Mouse (Mus musculus): ENCODE results near the gene Meis2. TPM values are rescaled to one million over a fixed set of nuclear protein-coding genes. Genes with fewer than 3 reads are reported as not detected.
A peak's percentile ranks its signal among the peaks of the same experiment; 100 is the strongest.

Gene Meis2
- polyA plus RNA-seq, 1 experiment from 2014 or later: 72.6 TPM

- H3K4me2 ChIP-seq (replicated peaks; ENCODE audit: low read depth, low read length): peak overlapping the region; percentile 78
- H3K27me3 ChIP-seq (ENCODE audit: insufficient read depth, low read length): no peaks in the 10 kb centered on the region
- H3K36me3 ChIP-seq (ENCODE audit: insufficient read depth, low read length): no peaks in the 10 kb centered on the region
- 8% methylated on average over 8 of the region's 8 CpGs for WGBS
- ATAC-seq (ENCODE audit: low FRiP score, low TSS enrichment): no peak
- H3K9ac ChIP-seq (replicated peaks; ENCODE audit: low read length): peak overlapping the region; percentile 91
- peak overlapping the region; percentile 99 for H3K27ac ChIP-seq (ENCODE audit: low read length)
- H3K4me1 ChIP-seq (ENCODE audit: insufficient read depth, low read length): peaks cover 14% of the 10 kb centered on the region
- no peaks in the 10 kb centered on the region for H3K9me3 ChIP-seq (ENCODE audit: low read length)
- H3K4me3 ChIP-seq (ENCODE audit: low read length): peak overlapping the region; percentile 83
These were observed 4.0 kb upstream of the Meis2 start for GRCm38 (mm10) chr2:116069451-116070225.

GRCm38 (mm10) chr2:116068901-116069300 lies 3.3 kb upstream of the Meis2 start:
- Histone ChIP-seq H3K9me3 (ENCODE audit: low read length) (no peaks in the 10 kb centered on the region), H3K4me2 (replicated peaks; ENCODE audit: low read depth, low read length) (peak overlapping the region; percentile 78), H3K27ac (ENCODE audit: low read length) (peak overlapping the region; percentile 99), H3K36me3 (ENCODE audit: insufficient read depth, low read length) (no peaks in the 10 kb centered on the region), H3K4me3 (ENCODE audit: low read length) (peak overlapping the region; percentile 83), H3K27me3 (ENCODE audit: insufficient read depth, low read length) (no peaks in the 10 kb centered on the region), H3K4me1 (ENCODE audit: insufficient read depth, low read length) (peaks cover 11% of the 10 kb centered on the region; the same call in 1 of the 2 replicates), H3K9ac (replicated peaks; ENCODE audit: low read length) (peak overlapping the region; percentile 91)
- no peak for ATAC-seq (ENCODE audit: low FRiP score, low TSS enrichment)
- 10% methylated on average over 7 of the region's 7 CpGs for WGBS

DNA sequence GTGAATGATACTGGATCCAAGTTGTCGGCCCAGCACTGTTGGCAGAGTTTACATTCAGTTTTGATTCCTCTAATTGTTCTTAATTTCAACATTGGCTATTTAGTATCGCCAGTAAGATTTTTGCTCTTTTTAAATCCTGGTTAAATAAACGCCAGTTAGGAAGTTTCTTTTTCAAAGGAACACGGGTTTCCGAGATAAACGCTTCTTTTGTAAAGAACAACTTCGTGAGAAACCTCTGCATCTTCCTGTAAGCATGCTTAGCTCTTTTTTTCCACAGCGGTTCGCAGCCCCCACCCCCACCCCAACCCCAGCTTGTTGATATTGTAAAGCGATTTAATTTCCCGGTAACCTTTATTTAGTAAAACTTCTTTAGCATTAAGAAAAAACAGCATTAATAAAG lies 2.8 kb upstream of the Meis2 start:
- H3K27ac ChIP-seq (ENCODE audit: low read length): peak overlapping the region; percentile 99
- H3K9me3 ChIP-seq (ENCODE audit: low read length): no peaks in the 10 kb centered on the region
- H3K27me3 ChIP-seq (ENCODE audit: insufficient read depth, low read length): no peaks in the 10 kb centered on the region
- H3K4me1 ChIP-seq (ENCODE audit: insufficient read depth, low read length): peaks cover 7% of the 10 kb centered on the region; the same call in 1 of the 2 replicates
- H3K9ac ChIP-seq (replicated peaks; ENCODE audit: low read length): peak overlapping the region; percentile 91
- H3K4me3 ChIP-seq (ENCODE audit: low read length): peak overlapping the region; percentile 83
- H3K36me3 ChIP-seq (ENCODE audit: insufficient read depth, low read length): no peaks in the 10 kb centered on the region
- H3K4me2 ChIP-seq (replicated peaks; ENCODE audit: low read depth, low read length): peak overlapping the region; percentile 78
- no peak for ATAC-seq (ENCODE audit: low FRiP score, low TSS enrichment)
- WGBS: 2% methylated on average over 11 of the region's 11 CpGs

GRCm38 (mm10) chr2:116067711-116068110 lies 2.1 kb upstream of the Meis2 start:
- Histone ChIP-seq H3K27ac (ENCODE audit: low read length) (peak overlapping the region; percentile 99), H3K4me1 (ENCODE audit: insufficient read depth, low read length) (0 out of 2 replicates have a peak, but pooled peaks cover 8% of the 10 kb centered on the region), H3K4me3 (ENCODE audit: low read length) (peak overlapping the region; percentile 83), H3K9ac (replicated peaks; ENCODE audit: low read length) (peak overlapping the region; percentile 91), H3K4me2 (replicated peaks; ENCODE audit: low read depth, low read length) (peak overlapping the region; percentile 78), H3K9me3 (ENCODE audit: low read length) (no peaks in the 10 kb centered on the region), H3K36me3 (ENCODE audit: insufficient read depth, low read length) (no peaks in the 10 kb centered on the region), H3K27me3 (ENCODE audit: insufficient read depth, low read length) (no peaks in the 10 kb centered on the region)
- under 1% methylated on average over 15 of the region's 15 CpGs for whole genome bisulfite sequencing
- no peak for ATAC-seq (ENCODE audit: low FRiP score, low TSS enrichment)

DNA sequence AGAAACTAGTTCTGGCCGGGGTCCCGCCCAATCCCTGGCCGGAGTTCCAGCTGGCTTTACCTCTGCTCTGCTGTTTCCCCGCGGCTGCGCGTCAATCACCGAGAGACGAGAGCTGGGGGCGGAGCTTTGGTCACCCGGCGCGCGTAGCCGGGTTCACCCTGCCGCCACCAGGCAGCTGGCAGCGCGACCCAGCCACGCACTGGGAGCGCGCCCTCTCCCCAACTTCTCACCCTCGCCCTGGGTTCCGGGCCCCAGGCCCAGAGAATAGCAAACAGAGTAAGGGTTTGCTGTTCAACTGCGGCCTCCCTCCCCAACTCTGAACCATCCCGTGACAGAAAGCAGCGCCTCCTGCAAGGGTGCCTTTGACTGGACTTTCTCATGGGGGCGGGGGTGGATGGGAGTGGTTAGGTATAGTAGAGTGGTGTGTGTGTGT lies 1.4 kb upstream of the Meis2 start:
- Histone ChIP-seq H3K27me3 (ENCODE audit: insufficient read depth, low read length) (no peaks in the 10 kb centered on the region), H3K36me3 (ENCODE audit: insufficient read depth, low read length) (no peaks in the 10 kb centered on the region), H3K4me2 (replicated peaks; ENCODE audit: low read depth, low read length) (peak overlapping the region; percentile 78), H3K4me3 (ENCODE audit: low read length) (peak overlapping the region; percentile 83), H3K9ac (replicated peaks; ENCODE audit: low read length) (peak overlapping the region; percentile 91), H3K27ac (ENCODE audit: low read length) (peak overlapping the region; percentile 99), H3K9me3 (ENCODE audit: low read length) (no peaks in the 10 kb centered on the region), H3K4me1 (ENCODE audit: insufficient read depth, low read length) (0 out of 2 replicates have a peak, but pooled peaks cover 8% of the 10 kb centered on the region)
- under 1% methylated on average over 27 of the region's 27 CpGs for WGBS
- peak; percentile 73 for ATAC-seq (ENCODE audit: low FRiP score, low TSS enrichment)

- Histone ChIP-seq H3K4me3 (ENCODE audit: low read length) (peak overlapping the region; percentile 83), H3K36me3 (ENCODE audit: insufficient read depth, low read length) (no peaks in the 10 kb centered on the region), H3K27ac (ENCODE audit: low read length) (peak overlapping the region; percentile 99), H3K9ac (replicated peaks; ENCODE audit: low read length) (peak overlapping the region; percentile 91), H3K27me3 (ENCODE audit: insufficient read depth, low read length) (no peaks in the 10 kb centered on the region), H3K4me2 (replicated peaks; ENCODE audit: low read depth, low read length) (peak overlapping the region; percentile 78), H3K9me3 (ENCODE audit: low read length) (no peaks in the 10 kb centered on the region), H3K4me1 (ENCODE audit: insufficient read depth, low read length) (0 out of 2 replicates have a peak, but pooled peaks cover 3% of the 10 kb centered on the region)
- under 1% methylated on average over 34 of the region's 36 CpGs for WGBS
- peak; percentile 8 for ATAC-seq (ENCODE audit: low FRiP score, low TSS enrichment)
These were observed 660 bp upstream of the Meis2 start for GRCm38 (mm10) chr2:116066057-116066941.

DNA sequence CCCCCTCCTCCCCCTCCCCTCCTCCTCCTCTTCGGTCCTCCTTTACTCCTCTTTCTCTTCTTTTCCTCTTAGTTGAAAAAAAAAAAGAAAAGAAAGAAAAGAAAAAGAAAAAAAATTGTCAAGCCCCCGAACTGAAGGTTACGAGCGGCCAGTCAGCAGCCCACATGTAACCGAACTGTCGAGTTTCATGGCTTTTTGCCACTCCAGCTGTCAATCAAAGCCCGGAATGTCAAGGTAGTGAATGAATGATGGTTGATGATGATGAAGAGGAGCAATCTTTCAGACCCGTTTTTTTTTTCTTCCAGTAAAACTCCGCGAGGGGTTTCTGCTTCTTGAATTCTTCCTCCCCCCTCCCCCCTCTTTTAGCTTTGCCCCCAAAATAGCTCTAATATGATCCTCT lies 582 bp downstream of the Meis2 start:
- H3K4me3 ChIP-seq (ENCODE audit: low read length): peak overlapping the region; percentile 83
- peak overlapping the region; percentile 97 for H3K9ac ChIP-seq (replicated peaks; ENCODE audit: low read length)
- peaks cover 11% of the 10 kb centered on the region; the same call in 1 of the 2 replicates for H3K4me1 ChIP-seq (ENCODE audit: insufficient read depth, low read length)
- H3K9me3 ChIP-seq (ENCODE audit: low read length): no peaks in the 10 kb centered on the region
- ATAC-seq (ENCODE audit: low FRiP score, low TSS enrichment): no peak
- no peaks in the 10 kb centered on the region for H3K36me3 ChIP-seq (ENCODE audit: insufficient read depth, low read length)
- peak overlapping the region; percentile 78 for H3K4me2 ChIP-seq (replicated peaks; ENCODE audit: low read depth, low read length)
- peak overlapping the region; percentile 98 for H3K27ac ChIP-seq (ENCODE audit: low read length)
- WGBS: under 1% methylated on average over 10 of the region's 10 CpGs
- H3K27me3 ChIP-seq (ENCODE audit: insufficient read depth, low read length): no peaks in the 10 kb centered on the region

DNA sequence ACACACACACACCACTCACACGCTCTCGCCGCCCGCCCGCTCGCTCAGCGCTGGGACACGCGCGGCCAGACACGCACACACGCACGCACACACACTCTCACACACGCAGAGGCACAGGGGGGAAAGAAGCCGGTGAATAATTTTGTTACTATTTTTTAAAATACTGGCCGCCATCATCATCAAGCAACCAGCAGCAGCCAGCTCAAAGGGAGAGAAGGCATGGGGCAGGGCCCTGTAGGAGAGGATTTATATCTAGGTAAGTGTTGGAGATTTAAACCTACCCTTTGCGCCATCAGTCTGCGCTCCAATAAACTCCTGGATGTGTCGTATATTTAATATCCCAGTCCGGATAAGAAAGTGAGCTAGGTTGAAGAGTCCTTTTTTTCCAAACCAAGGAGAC lies 1.1 kb downstream of the Meis2 start:
- H3K4me3 ChIP-seq (ENCODE audit: low read length): peak overlapping the region; percentile 83
- peak overlapping the region; percentile 97 for H3K9ac ChIP-seq (replicated peaks; ENCODE audit: low read length)
- no peaks in the 10 kb centered on the region for H3K36me3 ChIP-seq (ENCODE audit: insufficient read depth, low read length)
- under 1% methylated on average over 20 of the region's 20 CpGs for WGBS
- H3K4me2 ChIP-seq (replicated peaks; ENCODE audit: low read depth, low read length): peak overlapping the region; percentile 78
- peaks cover 14% of the 10 kb centered on the region for H3K4me1 ChIP-seq (ENCODE audit: insufficient read depth, low read length)
- H3K27me3 ChIP-seq (ENCODE audit: insufficient read depth, low read length): no peaks in the 10 kb centered on the region
- no peak for ATAC-seq (ENCODE audit: low FRiP score, low TSS enrichment)
- H3K27ac ChIP-seq (ENCODE audit: low read length): peak overlapping the region; percentile 98
- no peaks in the 10 kb centered on the region for H3K9me3 ChIP-seq (ENCODE audit: low read length)

DNA sequence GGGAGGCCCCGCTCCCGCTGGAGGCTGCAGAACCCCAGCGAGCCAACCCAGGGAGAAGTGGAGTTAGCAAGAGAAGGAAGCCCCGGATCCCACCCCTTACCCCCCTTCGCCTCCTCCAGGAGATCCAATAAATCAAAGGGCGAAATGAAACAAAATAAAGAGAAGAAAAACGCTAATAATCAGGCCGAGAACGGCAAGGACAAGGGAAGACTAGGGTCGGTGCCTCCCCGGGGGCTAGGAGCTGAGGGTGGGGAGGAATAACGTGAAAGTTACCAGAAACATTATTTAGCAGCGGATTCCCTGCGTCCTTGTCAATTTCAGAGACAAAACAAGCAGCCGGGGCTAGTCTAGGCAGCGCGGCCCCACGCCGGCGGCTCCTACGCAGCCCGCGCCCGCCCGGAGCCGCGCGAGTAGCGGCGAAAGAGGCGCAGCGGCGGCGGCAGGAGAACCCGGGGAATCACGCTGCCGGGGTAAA lies 1.8 kb downstream of the Meis2 start:
- H3K36me3 ChIP-seq (ENCODE audit: insufficient read depth, low read length): no peaks in the 10 kb centered on the region
- H3K4me1 ChIP-seq (ENCODE audit: insufficient read depth, low read length): peaks cover 20% of the 10 kb centered on the region
- no peaks in the 10 kb centered on the region for H3K27me3 ChIP-seq (ENCODE audit: insufficient read depth, low read length)
- ATAC-seq (ENCODE audit: low FRiP score, low TSS enrichment): no peak
- no peaks in the 10 kb centered on the region for H3K9me3 ChIP-seq (ENCODE audit: low read length)
- peak overlapping the region; percentile 97 for H3K9ac ChIP-seq (replicated peaks; ENCODE audit: low read length)
- H3K27ac ChIP-seq (ENCODE audit: low read length): peak overlapping the region; percentile 98
- peak overlapping the region; percentile 78 for H3K4me2 ChIP-seq (replicated peaks; ENCODE audit: low read depth, low read length)
- peak overlapping the region; percentile 83 for H3K4me3 ChIP-seq (ENCODE audit: low read length)
- 0% methylated on average over 37 of the region's 37 CpGs for WGBS
